Mouse (Mus musculus) embryonic facial prominence, embryonic 13.5 days (tissue): Measurements from ENCODE around the gene Aff3. TPM values are rescaled to one million over a fixed set of nuclear protein-coding genes. Genes with fewer than 3 reads are reported as not detected.

Experiments
- ATAC-seq: fragments of 200-750 bp; cut with Nextera tagmentation; 2 replicates; pipeline ENCODE4 v1.8.0; 2017; ENCODE audit warnings: low read depth; ENCODE audit not compliant: insufficient number of reproducible peaks, insufficient read depth, low FRiP score, low TSS enrichment
- H3K27ac ChIP-seq: fragments of 300-500 bp; sonication (generic); 2 replicates; pipeline ENCODE4 v1.5.1; 2015; ENCODE audit warnings: moderate library complexity, mild to moderate bottlenecking, inconsistent platforms
- H3K27me3 ChIP-seq: fragments of 300-500 bp; sonication (generic); 2 replicates; pipeline ENCODE4 v1.6.1; 2015; ENCODE audit warnings: mild to moderate bottlenecking, inconsistent platforms
- H3K36me3 ChIP-seq: fragments of 300-500 bp; sonication (generic); 2 replicates; pipeline ENCODE4 v1.6.1; 2015; ENCODE audit warnings: mild to moderate bottlenecking, inconsistent platforms
- H3K4me1 ChIP-seq: fragments of 300-500 bp; sonication (generic); 2 replicates; pipeline ENCODE4 v1.6.1; 2015; ENCODE audit warnings: inconsistent platforms
- H3K4me2 ChIP-seq: fragments of 300-500 bp; sonication (generic); 2 replicates; pipeline ENCODE4 v1.6.1; 2015; ENCODE audit warnings: moderate library complexity, mild to moderate bottlenecking, inconsistent platforms
- H3K4me3 ChIP-seq: fragments of 300-500 bp; sonication (generic); 2 replicates; pipeline ENCODE4 v1.5.1; 2015; ENCODE audit warnings: mild to moderate bottlenecking, inconsistent platforms
- H3K9ac ChIP-seq: fragments of 300-500 bp; sonication (generic); 2 replicates; pipeline ENCODE4 v1.6.1; 2015; ENCODE audit warnings: mild to moderate bottlenecking, inconsistent platforms
- H3K9me3 ChIP-seq: fragments of 300-500 bp; sonication (generic); 2 replicates; pipeline ENCODE4 v1.6.1; 2016; ENCODE audit warnings: inconsistent platforms
- WGBS: fragments of 180-500 bp; shearing (Covaris S2); methylation state at CpG from one replicate; pipeline ENCODE4 v1.1.7; 2015; ENCODE audit warnings: mixed read lengths; 5-methylcytosine and 5-hydroxymethylcytosine counted together
- polyA plus RNA-seq: library from polyadenylated mRNA; unstranded; fragments of >200 nt; fragmentation: Nextera tagmentation; extraction: Ambion mirVana; gene quantifications from 2 replicates; pipeline ENCODE4 v1.2.1, GENCODE M21; 2015

The Aff3 gene
- 12.0 and 20.1 TPM in 2 replicates for polyA plus RNA-seq

DNA sequence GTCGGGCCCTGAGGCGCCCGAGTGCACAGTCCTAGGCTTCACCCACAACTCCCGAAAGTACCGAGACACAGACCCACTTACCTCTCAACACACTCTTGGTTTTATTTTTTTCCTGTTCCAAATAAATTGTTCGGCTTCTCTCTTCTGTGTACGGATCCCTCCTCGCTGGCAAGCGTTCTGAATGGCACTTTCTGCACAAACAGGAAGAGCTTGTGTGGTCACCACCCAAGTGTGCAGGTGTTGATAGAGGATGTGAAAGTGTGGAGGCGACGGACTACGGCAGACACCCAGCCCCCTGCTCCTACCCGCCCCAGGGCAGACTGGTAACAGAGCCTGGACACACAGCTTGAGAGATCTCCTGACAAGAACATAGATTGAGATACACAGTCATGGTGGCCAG lies at the start of gene Aff3:
Gene Aff3, minus strand, starts transcription at position 179 of the 400 bp plus-strand sequence.
- Histone ChIP-seq H3K4me3 (no peak within 1 kb of the TSS), H3K9me3 (no peaks in the 10 kb centered on the region), H3K4me1 (peaks cover 26% of the 10 kb centered on the region), H3K27me3 (no peaks in the 10 kb centered on the region), H3K27ac (no peak within 1 kb of the TSS), H3K36me3 (no peaks in the 10 kb centered on the region), H3K9ac (no peak within 1 kb of the TSS), H3K4me2 (no peak within 1 kb of the TSS)
- ATAC-seq: no peak
- 89% methylated on average over 13 of the region's 13 CpGs for WGBS

DNA sequence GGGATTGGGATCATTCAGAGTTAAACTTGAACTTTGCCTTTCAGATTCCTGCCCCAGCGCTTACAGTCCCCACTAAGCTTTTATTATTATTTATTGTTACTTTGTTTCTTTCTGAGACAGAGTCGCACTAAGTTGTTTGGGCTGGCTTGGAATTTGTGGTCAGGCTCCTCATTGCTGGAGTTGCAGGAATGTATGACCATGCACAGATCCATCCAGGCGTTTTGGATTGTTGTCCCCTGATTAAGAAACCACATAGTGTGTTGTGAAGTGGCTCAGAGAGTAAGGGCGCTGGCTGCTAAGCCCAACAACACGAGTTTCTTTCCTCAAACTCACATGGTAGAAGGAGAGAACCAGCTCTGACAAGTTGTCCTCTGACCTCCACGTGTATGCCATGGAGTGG lies 35.9 kb upstream of the Aff3 start:
- no peaks in the 10 kb centered on the region for H3K36me3 ChIP-seq
- H3K4me1 ChIP-seq: peaks cover 51% of the 10 kb centered on the region
- no peak overlapping the region for H3K9ac ChIP-seq
- no peaks in the 10 kb centered on the region for H3K9me3 ChIP-seq
- no peaks in the 10 kb centered on the region for H3K27me3 ChIP-seq
- peak overlapping the region; percentile 80 for H3K27ac ChIP-seq
- H3K4me2 ChIP-seq: no peak overlapping the region
- H3K4me3 ChIP-seq: no peak overlapping the region
- 46% methylated on average over 6 of the region's 6 CpGs for WGBS
- no peak for ATAC-seq

DNA sequence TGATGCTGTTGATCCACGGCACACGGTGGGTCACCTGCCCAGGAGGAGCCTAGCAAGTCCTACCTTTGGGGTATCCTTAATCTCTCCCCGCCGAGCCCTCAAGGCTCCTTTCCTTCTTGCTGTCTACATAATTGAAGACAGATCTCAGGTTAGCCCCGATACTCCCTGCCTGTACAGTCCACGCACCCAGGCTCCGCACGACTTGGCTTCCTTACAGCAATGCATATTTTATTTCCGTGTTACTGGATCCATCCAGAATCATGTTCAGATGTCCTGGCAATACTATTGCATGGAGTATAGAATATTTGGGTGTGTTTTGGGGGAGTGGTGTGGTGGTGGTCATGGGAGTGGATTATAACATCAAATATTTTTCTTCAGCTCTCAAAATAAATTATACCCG lies 34.5 kb upstream of the Aff3 start:
- no peaks in the 10 kb centered on the region for H3K36me3 ChIP-seq
- peak overlapping the region; percentile 84 for H3K27ac ChIP-seq
- no peak overlapping the region for H3K4me3 ChIP-seq
- peaks cover 51% of the 10 kb centered on the region for H3K4me1 ChIP-seq
- H3K9ac ChIP-seq: no peak overlapping the region
- 29% methylated on average over 10 of the region's 10 CpGs for WGBS
- H3K4me2 ChIP-seq: peak overlapping the region; percentile 9; the same call in 1 of the 2 replicates
- no peaks in the 10 kb centered on the region for H3K9me3 ChIP-seq
- H3K27me3 ChIP-seq: no peaks in the 10 kb centered on the region
- ATAC-seq: peak; percentile 32

DNA sequence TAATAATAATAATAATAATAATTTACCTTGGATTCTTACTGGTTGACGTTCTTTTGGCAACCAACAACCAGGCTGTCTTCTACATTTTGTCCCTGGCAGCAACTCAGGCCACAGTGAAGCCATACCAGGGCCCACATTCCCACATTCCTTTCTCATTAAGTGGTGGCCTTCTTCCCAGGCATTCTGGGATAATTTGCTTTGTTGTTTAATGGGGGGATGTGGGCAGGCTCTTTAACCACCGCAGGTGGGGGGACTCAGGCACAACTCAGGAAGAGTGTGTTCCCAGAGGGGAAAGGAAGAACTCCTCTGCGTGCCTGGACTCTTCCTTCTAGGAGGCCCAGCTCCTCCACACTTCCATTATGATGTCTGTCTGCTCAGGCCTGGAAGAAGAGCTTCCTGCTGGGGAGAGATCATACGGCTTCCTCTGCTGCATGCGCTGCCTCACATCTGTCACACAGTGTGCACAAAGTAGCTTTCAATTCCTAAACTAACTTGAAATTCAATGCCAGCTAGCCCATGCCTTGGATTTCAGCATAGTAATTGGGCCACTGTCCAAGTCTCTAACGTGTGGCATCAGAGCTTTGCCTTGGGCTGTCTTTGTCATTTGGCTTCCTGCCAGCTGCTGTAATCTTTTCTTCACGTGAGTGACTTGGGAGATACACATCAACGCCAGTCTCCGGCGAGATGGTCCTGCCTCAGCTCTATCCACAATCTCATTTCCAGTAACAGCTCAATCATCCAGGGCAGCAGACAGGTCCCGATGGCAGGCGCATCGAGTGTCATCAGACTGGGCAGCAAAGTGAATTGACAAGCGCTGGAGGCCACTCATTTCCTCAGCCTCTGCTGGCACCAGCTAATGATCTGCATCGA lies 31.3 kb upstream of the Aff3 start:
- H3K36me3 ChIP-seq: no peaks in the 10 kb centered on the region
- H3K4me1 ChIP-seq: peaks cover 56% of the 10 kb centered on the region
- peak overlapping the region; percentile 72 for H3K27ac ChIP-seq
- no peaks in the 10 kb centered on the region for H3K27me3 ChIP-seq
- H3K9me3 ChIP-seq: no peaks in the 10 kb centered on the region
- H3K4me3 ChIP-seq: no peak overlapping the region
- H3K4me2 ChIP-seq: no peak overlapping the region
- 39% methylated on average over 15 of the region's 15 CpGs for WGBS
- H3K9ac ChIP-seq: no peak overlapping the region
- ATAC-seq: no peak

DNA sequence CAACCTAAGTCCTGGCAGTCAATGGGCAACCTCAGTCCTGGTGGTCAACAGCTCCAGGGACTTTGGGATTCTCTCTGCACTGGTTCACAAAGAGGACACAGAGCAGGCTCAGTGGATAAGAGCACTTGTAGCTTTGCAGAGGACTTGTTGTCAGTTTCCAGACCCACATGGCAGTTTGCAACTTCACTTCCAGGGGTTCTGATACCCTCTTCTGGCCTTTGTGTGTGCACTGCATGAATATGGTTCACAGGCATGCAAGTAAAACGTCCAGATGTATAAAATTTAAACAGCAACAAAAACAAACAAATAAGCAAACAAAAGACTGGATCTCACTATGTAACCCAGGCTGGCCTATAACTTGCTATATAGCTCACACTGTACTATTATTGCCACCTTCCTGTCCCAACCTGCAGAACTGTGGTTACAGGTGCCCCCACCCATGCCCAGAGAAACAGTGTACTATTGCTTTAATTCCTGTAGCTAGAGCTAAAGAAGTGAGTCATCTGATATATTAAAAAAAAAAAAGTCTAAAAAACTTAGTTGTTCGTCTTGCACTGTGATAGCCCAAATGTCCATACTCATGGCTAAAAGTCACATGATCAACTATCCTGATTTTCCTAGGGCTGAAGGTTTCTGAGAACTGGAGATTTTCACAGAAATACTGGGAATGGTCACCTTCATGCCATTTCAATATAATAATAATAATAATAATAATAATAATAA lies 30.5 kb upstream of the Aff3 start:
- Histone ChIP-seq H3K36me3 (no peaks in the 10 kb centered on the region), H3K27me3 (no peaks in the 10 kb centered on the region), H3K4me2 (no peak overlapping the region), H3K9ac (no peak overlapping the region), H3K27ac (no peak overlapping the region), H3K4me3 (no peak overlapping the region), H3K4me1 (peaks cover 56% of the 10 kb centered on the region), H3K9me3 (no peaks in the 10 kb centered on the region)
- ATAC-seq: no peak
- WGBS: 72% methylated on average over 2 of the region's 2 CpGs

DNA sequence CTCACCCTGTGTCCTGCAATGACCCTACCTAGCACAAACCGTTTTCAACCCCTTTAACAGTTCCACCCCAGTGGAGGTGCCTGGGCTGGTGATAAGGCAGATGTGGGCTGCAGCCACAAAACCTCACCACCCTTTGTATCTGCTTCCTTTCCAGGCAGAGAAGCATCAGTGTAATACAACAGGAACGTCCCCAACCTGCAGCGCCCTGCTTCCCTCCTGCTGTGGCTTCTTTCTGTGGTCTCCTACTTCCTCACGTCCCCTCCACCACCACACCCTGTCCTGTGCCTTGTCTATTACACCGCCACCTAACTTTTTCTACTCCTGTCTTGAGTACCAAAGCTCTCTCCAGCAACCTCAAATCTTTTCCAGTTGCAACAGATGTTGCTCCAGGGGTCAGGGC lies 29.4 kb upstream of the Aff3 start:
- Histone ChIP-seq H3K27me3 (no peaks in the 10 kb centered on the region), H3K4me2 (no peak overlapping the region), H3K36me3 (no peaks in the 10 kb centered on the region), H3K9me3 (no peaks in the 10 kb centered on the region), H3K4me3 (no peak overlapping the region), H3K9ac (no peak overlapping the region), H3K4me1 (peaks cover 51% of the 10 kb centered on the region), H3K27ac (no peak overlapping the region)
- no peak for ATAC-seq
- 66% methylated on average over 5 of the region's 5 CpGs for WGBS

DNA sequence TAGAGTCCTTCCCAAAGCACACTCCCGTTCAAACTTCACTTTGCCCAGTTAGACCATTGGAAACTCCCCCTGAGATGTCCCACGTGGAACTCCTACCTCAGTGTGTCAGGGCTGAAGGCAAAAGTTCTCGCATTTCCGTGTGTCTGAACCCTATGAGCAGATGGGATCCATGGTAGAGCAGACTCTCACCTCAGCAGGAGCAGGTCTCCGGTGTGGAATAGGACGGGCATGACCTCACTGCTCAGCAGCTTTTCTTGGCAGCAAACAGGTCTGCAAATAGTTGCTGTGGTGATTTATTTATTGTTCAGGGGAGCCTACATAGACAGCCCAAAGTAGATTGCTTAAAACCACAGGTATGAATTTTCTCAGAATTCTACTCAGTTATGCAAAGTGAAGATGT lies 25.7 kb upstream of the Aff3 start:
- H3K9ac ChIP-seq: no peak overlapping the region
- H3K27me3 ChIP-seq: no peaks in the 10 kb centered on the region
- H3K4me1 ChIP-seq: peaks cover 37% of the 10 kb centered on the region
- no peaks in the 10 kb centered on the region for H3K9me3 ChIP-seq
- no peak for ATAC-seq
- WGBS: 69% methylated on average over 6 of the region's 6 CpGs
- H3K36me3 ChIP-seq: no peaks in the 10 kb centered on the region
- H3K4me3 ChIP-seq: no peak overlapping the region
- no peak overlapping the region for H3K4me2 ChIP-seq
- H3K27ac ChIP-seq: no peak overlapping the region

DNA sequence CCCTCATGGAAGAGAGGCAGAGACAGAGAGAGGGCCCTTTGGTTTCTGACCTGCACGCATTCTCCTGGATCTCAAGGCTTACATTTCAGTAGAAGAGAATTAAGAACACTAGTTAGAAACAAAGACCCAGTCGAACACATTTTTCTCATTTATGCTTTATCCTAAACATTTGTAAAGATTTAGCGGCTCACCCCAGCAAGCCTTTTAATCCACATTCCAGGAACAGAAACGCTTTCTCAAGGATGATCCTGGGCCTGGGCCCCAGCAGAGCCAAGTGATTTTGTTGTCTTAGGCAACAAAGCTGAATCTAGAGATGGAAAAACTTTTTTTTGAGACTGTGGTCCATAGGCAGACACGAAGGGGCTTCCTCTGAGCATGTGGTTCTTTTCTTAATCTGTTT lies 23.5 kb upstream of the Aff3 start:
- no peaks in the 10 kb centered on the region for H3K36me3 ChIP-seq
- peaks cover 37% of the 10 kb centered on the region for H3K4me1 ChIP-seq
- H3K9ac ChIP-seq: no peak overlapping the region
- H3K9me3 ChIP-seq: no peaks in the 10 kb centered on the region
- no peaks in the 10 kb centered on the region for H3K27me3 ChIP-seq
- no peak overlapping the region for H3K4me3 ChIP-seq
- ATAC-seq: no peak
- no peak overlapping the region for H3K4me2 ChIP-seq
- peak overlapping the region; percentile 82 for H3K27ac ChIP-seq
- 19% methylated on average over 5 of the region's 5 CpGs for WGBS

DNA sequence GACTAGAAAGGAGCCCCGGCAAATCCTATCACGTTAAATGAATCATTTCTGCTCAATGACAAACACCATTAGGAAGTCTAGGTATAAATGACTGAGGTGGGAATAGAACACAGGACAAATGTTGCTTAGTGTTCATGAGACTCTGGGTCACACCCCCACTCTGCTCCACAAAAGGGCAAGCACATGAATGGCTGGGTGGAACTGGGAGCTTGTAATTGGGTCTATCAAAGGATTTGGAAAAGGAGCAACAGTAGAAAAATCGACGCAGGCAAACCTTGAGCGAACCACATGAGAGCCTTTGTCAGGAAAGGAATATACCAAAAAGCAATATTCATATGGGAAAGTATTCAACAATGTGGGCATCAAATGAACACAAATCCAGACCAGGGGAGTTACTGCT lies 21.0 kb upstream of the Aff3 start:
- Histone ChIP-seq H3K27me3 (no peaks in the 10 kb centered on the region), H3K9me3 (no peaks in the 10 kb centered on the region), H3K4me2 (no peak overlapping the region), H3K9ac (no peak overlapping the region), H3K27ac (no peak overlapping the region), H3K4me1 (peaks cover 28% of the 10 kb centered on the region), H3K4me3 (no peak overlapping the region), H3K36me3 (no peaks in the 10 kb centered on the region)
- no peak for ATAC-seq
- WGBS: 91% methylated on average over 5 of the region's 5 CpGs

DNA sequence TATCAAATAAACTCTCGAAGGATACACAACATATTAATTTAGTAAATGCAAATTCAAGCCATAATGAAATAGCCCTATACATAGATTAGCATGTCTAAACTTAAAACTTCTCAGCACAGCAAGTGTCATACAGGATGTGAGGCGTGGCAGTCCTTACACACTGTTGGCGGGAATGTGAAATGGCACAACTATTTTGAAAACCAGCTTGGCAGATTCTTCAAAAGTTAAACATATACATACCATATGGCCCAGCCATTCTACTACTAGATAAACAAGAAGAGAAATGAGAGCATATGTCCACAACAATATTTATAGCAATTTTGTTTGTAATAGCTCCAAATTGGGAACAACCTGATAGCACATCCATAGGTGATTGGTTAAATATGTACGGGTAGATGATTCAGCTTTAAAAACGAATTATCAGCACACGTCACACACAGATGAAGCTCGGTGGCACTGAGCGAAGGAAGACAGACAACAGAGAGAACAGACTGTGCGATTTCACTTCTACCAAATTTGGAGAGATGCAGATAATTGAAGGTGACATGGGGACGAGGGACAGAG lies 18.5 kb upstream of the Aff3 start:
- H3K27ac ChIP-seq: no peak overlapping the region
- no peaks in the 10 kb centered on the region for H3K36me3 ChIP-seq
- H3K27me3 ChIP-seq: no peaks in the 10 kb centered on the region
- H3K9ac ChIP-seq: no peak overlapping the region
- WGBS: 74% methylated on average over 10 of the region's 10 CpGs
- H3K9me3 ChIP-seq: no peaks in the 10 kb centered on the region
- peaks cover 10% of the 10 kb centered on the region; the same call in 1 of the 2 replicates for H3K4me1 ChIP-seq
- no peak overlapping the region for H3K4me3 ChIP-seq
- ATAC-seq: no peak
- no peak overlapping the region for H3K4me2 ChIP-seq

DNA sequence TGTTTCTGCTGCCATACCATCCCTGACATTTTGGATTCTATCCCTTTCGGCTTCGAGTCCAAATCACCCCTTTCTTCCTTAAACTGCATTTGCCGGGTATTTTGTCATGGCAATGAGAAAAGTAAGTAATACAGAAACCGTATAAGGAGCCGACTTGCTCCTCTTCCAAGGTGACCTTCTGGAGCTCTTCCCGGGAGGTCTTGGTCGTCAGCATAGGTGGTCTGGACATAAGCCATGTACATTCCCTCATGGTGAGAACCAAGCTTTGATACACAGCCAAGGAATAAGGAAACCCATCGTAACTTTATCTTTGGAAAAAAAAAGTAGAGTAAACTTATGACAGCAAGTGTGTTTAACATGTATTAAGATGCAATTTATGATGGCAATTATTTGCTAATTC lies 15.1 kb upstream of the Aff3 start:
- Histone ChIP-seq H3K4me1 (no peaks in the 10 kb centered on the region), H3K4me3 (no peak overlapping the region), H3K27me3 (no peaks in the 10 kb centered on the region), H3K9ac (no peak overlapping the region), H3K36me3 (no peaks in the 10 kb centered on the region), H3K27ac (no peak overlapping the region), H3K9me3 (no peaks in the 10 kb centered on the region; the same call in 1 of the 2 replicates), H3K4me2 (no peak overlapping the region)
- WGBS: 75% methylated on average over 8 of the region's 8 CpGs
- no peak for ATAC-seq
